Mouse (Mus musculus) liver, adult 2 months (tissue): Measurements from ENCODE around the gene Zdhhc14. TPM values are rescaled to one million over a fixed set of nuclear protein-coding genes. Genes with fewer than 3 reads are reported as not detected.

Experiments used
- DNase-seq: peaks from one replicate; pipeline ENCODE4 v3.0.0-alpha.2; 2011; ENCODE audit warnings: low read depth, low spot score; ENCODE audit errors: extremely low read depth
- H3K27ac ChIP-seq: fragments of 200-500 bp; replicated peaks from 2 replicates; pipeline ENCODE4 v1.5.1; 2012; ENCODE audit warnings: low read depth, mild to moderate bottlenecking, control low read depth, inconsistent platforms, low read length; ENCODE audit not compliant: insufficient read depth
- H3K27me3 ChIP-seq: fragments of 200-500 bp; 2 replicates; pipeline ENCODE4 v1.6.1; 2012; ENCODE audit warnings: mild to moderate bottlenecking, moderate library complexity, low read length, inconsistent platforms; ENCODE audit not compliant: control insufficient read depth, insufficient read depth
- H3K36me3 ChIP-seq: fragments of 200-500 bp; 2 replicates; pipeline ENCODE4 v1.6.1; 2012; ENCODE audit warnings: low read length, inconsistent platforms; ENCODE audit not compliant: control insufficient read depth, insufficient read depth
- H3K4me1 ChIP-seq: fragments of 200-500 bp; 2 replicates; pipeline ENCODE4 v1.6.1; 2011; ENCODE audit warnings: low read length; ENCODE audit not compliant: control insufficient read depth, insufficient read depth
- H3K4me3 ChIP-seq: fragments of 200-500 bp; 2 replicates; pipeline ENCODE4 v1.5.1; 2011; ENCODE audit warnings: low read depth, mild to moderate bottlenecking, control low read depth, low read length, moderate library complexity; ENCODE audit not compliant: insufficient read depth
- H3K79me2 ChIP-seq: fragments of 200-500 bp; 2 replicates; pipeline ENCODE4 v1.6.1; 2012; ENCODE audit warnings: inconsistent platforms, mild to moderate bottlenecking, low read length, moderate library complexity; ENCODE audit not compliant: control insufficient read depth, insufficient read depth
- H3K9ac ChIP-seq: fragments of 200-500 bp; 2 replicates; pipeline ENCODE4 v1.6.1; 2012; ENCODE audit warnings: low read depth, mild to moderate bottlenecking, control low read depth, inconsistent platforms, low read length
- CTCF ChIP-seq: fragments of 200-500 bp; IDR thresholded peaks from 2 replicates; pipeline ENCODE4 v1.5.1; 2011; ENCODE audit warnings: low read depth, low read length, control low read depth
- POLR2A ChIP-seq: fragments of 200-500 bp; IDR thresholded peaks from 2 replicates; pipeline ENCODE4 v1.6.1; 2011; ENCODE audit warnings: low read length, control low read depth; ENCODE audit not compliant: insufficient read depth; ENCODE audit errors: extremely low read depth
- WGBS: fragments of 180-500 bp; shearing (Covaris S2); methylation state at CpG from one replicate; pipeline ENCODE4 v1.1.7; 2018; 5-methylcytosine and 5-hydroxymethylcytosine counted together
- polyA plus RNA-seq: library from polyadenylated mRNA; depleted of rRNA; stranded (reverse); fragments of >200 nt; gene quantifications from 2 replicates; pipeline ENCODE4 v1.2.3, GENCODE M21; 2012
- total RNA-seq: library from RNA; depleted of rRNA; stranded (reverse); fragments of >200 nt; gene quantifications from 2 replicates; pipeline ENCODE4 v1.2.3, GENCODE M21; 2014

Gene Zdhhc14
- total and polyA plus RNA-seq, 2 experiments = 0.99 to 1.1 TPM

DNA sequence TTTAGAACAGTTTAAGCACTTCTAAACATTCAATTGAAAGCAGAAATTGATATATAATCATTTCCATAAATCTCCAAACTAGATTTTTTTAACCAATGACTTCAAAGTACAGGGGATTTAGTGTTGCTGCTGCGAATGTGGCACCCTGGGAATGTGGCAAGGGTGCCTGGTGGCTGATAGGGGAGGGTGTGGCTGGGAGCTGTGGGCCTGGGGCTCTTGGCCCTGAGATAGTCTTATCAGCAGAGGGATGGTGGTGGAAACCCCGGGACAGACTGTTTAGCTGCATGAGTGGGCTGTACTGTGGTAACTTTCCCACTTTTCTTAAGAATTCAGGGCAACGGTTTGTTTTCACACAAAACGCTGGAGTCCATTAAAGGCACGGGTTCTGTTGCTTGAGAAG lies 14.6 kb downstream of the Zdhhc14 start:
- no peaks in the 10 kb centered on the region for H3K27me3 ChIP-seq
- DNase-seq = no peak
- WGBS = 76% methylated on average over 5 of the region's 5 CpGs
- H3K9ac ChIP-seq = no peak overlapping the region
- no peaks in the 10 kb centered on the region; the same call in 1 of the 2 replicates for H3K4me1 ChIP-seq
- H3K27ac ChIP-seq = no peak overlapping the region
- peaks cover 5% of the 10 kb centered on the region; the same call in 1 of the 2 replicates for H3K79me2 ChIP-seq
- H3K36me3 ChIP-seq = no peaks in the 10 kb centered on the region
- H3K4me3 ChIP-seq = no peak overlapping the region
- TF ChIP-seq CTCF (no peak), POLR2A (no peak)

DNA sequence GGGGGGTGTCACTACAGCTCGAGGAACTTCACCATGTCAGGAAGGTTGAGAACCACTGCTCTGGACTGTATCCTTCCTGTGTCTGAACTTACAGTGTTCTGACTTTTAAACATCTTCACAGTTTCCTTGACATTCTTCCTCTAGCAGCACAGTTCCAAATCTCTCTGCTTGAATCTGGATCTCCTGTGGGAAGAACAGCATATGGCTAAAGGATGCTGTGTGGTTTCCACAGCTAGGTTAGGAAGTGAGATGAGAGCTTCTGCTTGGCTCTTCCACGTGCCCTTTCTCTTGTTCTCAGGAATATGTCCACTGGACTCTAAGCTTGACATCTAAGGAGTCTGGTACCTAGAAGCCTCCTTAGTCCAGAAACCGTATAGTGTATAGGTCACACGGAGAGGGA lies 15.7 kb downstream of the Zdhhc14 start:
- Histone ChIP-seq H3K79me2 (peaks cover 5% of the 10 kb centered on the region; the same call in 1 of the 2 replicates), H3K4me3 (no peak overlapping the region), H3K4me1 (no peaks in the 10 kb centered on the region; the same call in 1 of the 2 replicates), H3K36me3 (no peaks in the 10 kb centered on the region), H3K9ac (no peak overlapping the region), H3K27ac (no peak overlapping the region), H3K27me3 (no peaks in the 10 kb centered on the region)
- no peak for DNase-seq
- no peak for TF ChIP-seq POLR2A
- TF ChIP-seq CTCF = no peak
- 83% methylated on average over 4 of the region's 4 CpGs for WGBS

GRCm38 (mm10) chr17:5510564-5510963 lies 18.2 kb downstream of the Zdhhc14 start:
- no peak overlapping the region for H3K9ac ChIP-seq
- DNase-seq = no peak
- TF ChIP-seq POLR2A (no peak), CTCF (no peak)
- no peaks in the 10 kb centered on the region for H3K36me3 ChIP-seq
- peaks cover 5% of the 10 kb centered on the region; the same call in 1 of the 2 replicates for H3K79me2 ChIP-seq
- no peak overlapping the region for H3K4me3 ChIP-seq
- no peaks in the 10 kb centered on the region for H3K27me3 ChIP-seq
- H3K27ac ChIP-seq = no peak overlapping the region
- WGBS = 93% methylated on average over 9 of the region's 9 CpGs
- no peaks in the 10 kb centered on the region; the same call in 1 of the 2 replicates for H3K4me1 ChIP-seq

GRCm38 (mm10) chr17:5511724-5512123 lies 19.4 kb downstream of the Zdhhc14 start:
- 83% methylated on average over 6 of the region's 6 CpGs for WGBS
- H3K36me3 ChIP-seq = no peaks in the 10 kb centered on the region
- no peaks in the 10 kb centered on the region for H3K27me3 ChIP-seq
- no peak overlapping the region for H3K27ac ChIP-seq
- peaks cover 5% of the 10 kb centered on the region; the same call in 1 of the 2 replicates for H3K79me2 ChIP-seq
- H3K4me1 ChIP-seq = no peaks in the 10 kb centered on the region; the same call in 1 of the 2 replicates
- TF ChIP-seq POLR2A (no peak), CTCF (no peak)
- no peak overlapping the region for H3K4me3 ChIP-seq
- no peak overlapping the region for H3K9ac ChIP-seq
- DNase-seq = no peak

DNA sequence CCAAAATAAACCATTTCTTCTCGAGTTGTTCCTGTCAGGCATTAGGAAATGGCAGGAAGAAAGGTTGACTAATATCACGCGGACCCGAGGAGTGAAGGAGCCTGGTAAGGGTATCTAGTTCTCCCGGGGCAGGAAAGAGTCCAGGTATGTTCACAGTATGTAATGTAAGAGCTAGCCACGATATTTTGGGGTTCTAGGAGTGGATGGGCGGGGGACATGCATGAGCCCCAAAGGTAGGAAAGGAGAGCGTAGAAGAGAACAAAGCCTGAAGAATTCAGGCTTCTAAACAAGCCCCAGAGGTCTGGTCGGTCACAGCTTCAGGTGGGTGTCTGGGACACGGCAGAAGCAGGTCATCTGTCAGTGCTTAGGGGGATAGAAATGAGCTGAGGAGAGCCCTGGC lies 27.1 kb downstream of the Zdhhc14 start:
- no peak overlapping the region for H3K27ac ChIP-seq
- no peaks in the 10 kb centered on the region for H3K27me3 ChIP-seq
- no peak for DNase-seq
- no peaks in the 10 kb centered on the region for H3K4me1 ChIP-seq
- H3K36me3 ChIP-seq = no peaks in the 10 kb centered on the region
- TF ChIP-seq POLR2A = no peak
- TF ChIP-seq CTCF = no peak
- H3K4me3 ChIP-seq = no peak overlapping the region
- no peak overlapping the region for H3K9ac ChIP-seq
- WGBS = 91% methylated on average over 10 of the region's 10 CpGs
- H3K79me2 ChIP-seq = no peaks in the 10 kb centered on the region

GRCm38 (mm10) chr17:5519910-5520592 lies 27.7 kb downstream of the Zdhhc14 start:
- Histone ChIP-seq H3K4me3 (no peak overlapping the region), H3K27me3 (no peaks in the 10 kb centered on the region), H3K79me2 (no peaks in the 10 kb centered on the region), H3K9ac (no peak overlapping the region), H3K27ac (no peak overlapping the region), H3K36me3 (no peaks in the 10 kb centered on the region), H3K4me1 (no peaks in the 10 kb centered on the region)
- TF ChIP-seq CTCF (no peak), POLR2A (no peak)
- DNase-seq = no peak
- 90% methylated on average over 13 of the region's 13 CpGs for WGBS
